Mouse (Mus musculus): ENCODE results near the gene Grin3b.
"Not testable (repeated sequence)": the region's sequence is repeated elsewhere in the genome, so short reads cannot be mapped to it uniquely, and the experiment has no call there.

Gene Grin3b

GRCm38 (mm10) chr10:79936284-79936910, 34.1 kb upstream of the Grin3b start:
- no peak for DNase-seq

- DNase-seq = peak; percentile 75 to 82
Measured at GRCm38 (mm10) chr10:79936911-79937441, 33.5 kb upstream of the Grin3b start.

DNA sequence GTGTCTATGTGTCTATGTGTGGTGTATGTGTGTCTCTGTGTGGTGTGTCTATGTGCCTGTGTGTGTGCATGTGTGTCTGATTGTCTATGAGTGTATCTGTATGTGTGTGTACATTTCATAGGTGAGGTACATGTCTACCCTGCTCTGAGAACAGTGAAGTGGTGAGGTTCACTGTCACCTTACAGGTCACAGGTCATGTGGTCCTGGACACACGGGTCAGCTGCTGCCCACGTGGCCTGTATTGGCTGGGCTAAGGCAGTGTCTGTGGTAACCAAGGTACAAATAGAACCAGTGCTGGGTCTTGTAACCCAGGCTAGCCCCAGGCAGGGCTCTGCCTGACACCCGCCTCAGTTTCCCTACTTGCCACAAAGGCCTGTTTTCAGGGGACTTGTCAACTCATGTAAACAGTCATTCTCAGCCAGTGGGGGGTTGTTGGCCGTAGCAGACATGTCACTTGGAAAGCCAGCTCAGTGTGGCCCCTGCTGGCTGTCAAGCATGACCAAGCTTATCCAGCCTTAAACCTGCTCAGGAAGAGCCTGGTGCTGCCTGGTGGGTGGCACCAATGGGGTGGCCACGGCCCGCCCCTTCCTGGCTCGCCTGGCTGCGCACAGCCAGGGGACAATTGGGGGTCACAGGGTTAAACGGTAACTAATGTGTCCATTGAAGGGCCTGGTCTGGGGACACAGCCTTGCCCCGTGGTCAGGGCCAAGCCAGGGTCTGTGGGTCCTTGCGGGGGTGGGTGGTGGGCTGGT, 32.6 kb upstream of the Grin3b start:
- DNase-seq = no peak

DNA sequence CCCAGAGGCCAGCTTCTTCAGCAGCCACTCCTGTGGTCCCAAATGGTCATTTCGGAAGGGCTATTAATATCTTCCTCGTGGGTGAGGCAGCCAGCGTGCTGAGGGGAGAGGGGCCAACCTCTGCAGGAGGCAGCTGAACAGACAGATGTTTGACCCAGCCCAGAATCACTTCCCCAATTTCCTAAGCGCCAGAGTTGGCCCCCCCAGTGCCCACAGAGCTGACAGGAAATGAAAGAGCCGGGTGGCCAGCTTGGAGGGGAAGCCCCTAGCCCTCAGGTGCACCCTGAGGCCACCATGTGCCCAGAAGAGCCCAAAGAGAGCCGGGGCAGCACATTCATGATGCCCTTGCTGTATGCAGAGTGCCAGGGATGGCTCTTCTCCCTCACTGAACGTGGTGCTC, 29.8 kb upstream of the Grin3b start:
- DNase-seq = no peak

DNA sequence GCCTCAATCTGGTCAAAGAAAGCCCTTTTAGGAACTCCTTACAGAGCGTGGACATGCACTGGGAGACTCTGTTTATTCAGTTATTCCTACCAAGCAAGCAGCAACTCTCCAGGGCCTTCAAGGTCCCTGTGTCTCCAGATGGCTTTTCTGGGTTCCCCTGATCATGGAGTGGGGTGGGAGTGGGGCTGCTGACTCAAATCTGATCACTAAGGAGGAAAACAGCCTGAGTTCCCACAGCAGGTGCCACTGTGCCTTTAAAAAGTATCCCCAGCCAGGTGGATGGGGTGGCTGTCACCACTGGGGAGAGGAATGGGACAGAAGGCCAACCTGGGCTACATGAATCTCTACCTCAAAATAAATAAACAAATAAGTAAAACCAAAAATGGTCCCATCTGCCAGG, 27.5 kb upstream of the Grin3b start:
- no peak for DNase-seq

- no peak for DNase-seq
Measured at GRCm38 (mm10) chr10:79943471-79943901, 27.0 kb upstream of the Grin3b start.

DNA sequence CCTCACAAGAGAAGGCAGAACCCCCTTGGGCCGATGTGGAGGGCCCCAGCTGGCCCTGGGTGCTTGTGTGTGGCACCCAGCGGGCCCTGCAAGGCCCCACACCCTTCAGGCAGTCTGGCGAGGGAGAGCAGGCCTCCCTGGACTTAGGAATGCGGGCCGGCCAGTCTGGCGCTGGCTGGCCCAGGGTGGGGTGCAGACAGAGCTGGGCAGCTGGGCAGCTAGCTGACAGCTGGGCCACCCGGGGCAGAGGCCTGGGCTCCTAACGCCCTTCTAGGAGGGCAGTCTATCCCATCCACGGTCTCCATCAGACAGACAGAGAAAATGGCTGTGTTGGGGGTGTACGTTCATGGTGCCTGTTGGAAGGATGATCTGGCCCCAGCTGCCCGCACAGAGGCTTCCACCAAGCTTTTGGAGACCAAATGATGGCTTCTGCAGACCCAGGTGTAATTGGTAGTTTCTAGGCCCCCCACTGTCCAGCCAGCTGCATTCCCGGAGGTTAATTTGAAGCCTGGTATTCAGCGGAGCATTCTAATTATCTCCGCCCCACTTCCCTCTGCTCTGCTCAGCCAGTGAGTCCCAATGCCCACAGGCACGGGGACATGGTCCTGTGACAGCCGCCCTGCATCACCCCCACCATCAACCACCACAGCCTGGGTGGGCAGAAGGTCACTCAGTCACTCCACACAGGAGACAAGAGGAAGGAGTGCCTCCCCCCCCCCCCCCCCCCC, 24.8 kb upstream of the Grin3b start:
- DNase-seq = peak in 1 of 2 experiments; percentile 21

DNA sequence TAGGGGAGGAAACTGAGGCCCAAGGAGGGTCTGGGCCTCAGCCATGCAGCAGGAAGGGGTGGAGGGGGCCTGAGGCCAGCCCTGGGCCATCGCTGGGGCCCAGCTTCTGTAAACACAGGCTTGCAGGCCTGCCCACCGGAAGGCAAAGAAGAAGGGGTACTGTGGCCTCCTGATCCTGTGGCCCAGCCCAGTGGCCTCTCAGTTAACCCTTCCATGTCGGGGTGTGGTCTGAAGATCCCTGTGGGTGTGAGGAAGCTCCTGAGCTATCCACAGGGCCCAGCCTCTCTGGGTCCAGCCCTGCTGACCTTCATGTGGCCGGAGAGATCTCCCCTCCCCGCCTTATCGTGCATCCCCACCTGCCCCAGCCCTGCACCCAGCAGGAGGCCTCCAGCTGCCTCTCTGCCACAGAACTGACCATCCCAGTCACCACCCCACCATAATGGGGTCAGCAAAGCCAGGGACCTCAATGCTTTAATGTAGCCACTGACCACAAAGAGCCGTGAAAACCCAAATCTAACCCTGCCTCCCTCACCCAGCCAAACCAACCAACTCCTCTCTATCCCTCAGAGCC, 23.7 kb upstream of the Grin3b start:
- DNase-seq = no peak

- DNase-seq = no peak
Measured at GRCm38 (mm10) chr10:79947502-79947901, 23.0 kb upstream of the Grin3b start.

- DNase-seq = no peak
Measured at GRCm38 (mm10) chr10:79949873-79950272, 20.6 kb upstream of the Grin3b start.

- no peak for DNase-seq
Measured at GRCm38 (mm10) chr10:79950661-79951060, 19.9 kb upstream of the Grin3b start.

GRCm38 (mm10) chr10:79953946-79954345, 16.6 kb upstream of the Grin3b start:
- peak in 1 of 2 experiments; percentile 28 for DNase-seq

DNA sequence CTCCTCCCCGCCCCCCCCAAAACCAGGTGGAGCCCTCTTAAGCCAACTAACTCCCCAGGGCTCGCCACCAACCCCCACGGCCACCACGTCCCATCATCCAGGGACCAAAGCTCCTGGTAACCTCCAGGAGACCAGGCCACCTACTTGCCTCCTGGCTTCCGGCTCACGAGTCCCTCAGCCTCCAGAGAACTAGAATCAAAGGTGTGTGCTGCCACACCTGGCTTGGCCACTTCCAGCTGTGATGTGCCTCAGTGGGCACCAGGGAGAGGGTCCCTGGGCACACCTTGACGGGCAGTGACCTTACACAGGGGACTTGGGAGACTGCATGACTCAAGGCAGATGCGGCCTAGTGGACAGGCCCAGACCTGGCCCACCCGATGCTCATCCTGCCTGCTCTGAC, 14.8 kb upstream of the Grin3b start:
- no peak for DNase-seq

- DNase-seq = no peak
Measured at GRCm38 (mm10) chr10:79956643-79957154, 13.8 kb upstream of the Grin3b start.

- peak; percentile 85 to 91 for DNase-seq
Measured at GRCm38 (mm10) chr10:79958140-79958816, 12.2 kb upstream of the Grin3b start.

DNA sequence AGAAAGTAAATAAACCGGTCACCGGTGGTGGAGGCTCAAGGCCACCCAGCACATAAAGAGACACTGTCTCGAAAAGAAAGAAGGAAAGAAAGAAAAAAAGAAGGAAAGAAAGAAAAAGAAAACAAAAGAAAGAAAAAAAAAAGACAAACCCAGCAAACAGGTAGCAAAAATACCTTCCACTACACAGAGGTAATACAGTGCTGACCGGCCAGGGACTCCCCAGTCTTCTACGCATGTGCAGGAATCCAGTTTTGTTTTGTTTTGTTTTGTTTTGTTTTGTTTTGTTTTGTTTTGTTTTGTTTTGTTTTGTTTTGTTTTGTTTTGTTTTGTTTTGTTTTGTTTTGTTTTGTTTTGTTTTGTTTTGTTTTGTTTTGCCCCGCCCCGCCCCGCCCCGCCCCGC, 11.1 kb upstream of the Grin3b start:
- not testable (repeated sequence) for DNase-seq

GRCm38 (mm10) chr10:79959847-79960601, 10.5 kb upstream of the Grin3b start, which contains the start of gene Wdr18:
TSS of gene Wdr18 (plus strand) at chr10:79960152.
- DNase-seq = peak; percentile 100

DNA sequence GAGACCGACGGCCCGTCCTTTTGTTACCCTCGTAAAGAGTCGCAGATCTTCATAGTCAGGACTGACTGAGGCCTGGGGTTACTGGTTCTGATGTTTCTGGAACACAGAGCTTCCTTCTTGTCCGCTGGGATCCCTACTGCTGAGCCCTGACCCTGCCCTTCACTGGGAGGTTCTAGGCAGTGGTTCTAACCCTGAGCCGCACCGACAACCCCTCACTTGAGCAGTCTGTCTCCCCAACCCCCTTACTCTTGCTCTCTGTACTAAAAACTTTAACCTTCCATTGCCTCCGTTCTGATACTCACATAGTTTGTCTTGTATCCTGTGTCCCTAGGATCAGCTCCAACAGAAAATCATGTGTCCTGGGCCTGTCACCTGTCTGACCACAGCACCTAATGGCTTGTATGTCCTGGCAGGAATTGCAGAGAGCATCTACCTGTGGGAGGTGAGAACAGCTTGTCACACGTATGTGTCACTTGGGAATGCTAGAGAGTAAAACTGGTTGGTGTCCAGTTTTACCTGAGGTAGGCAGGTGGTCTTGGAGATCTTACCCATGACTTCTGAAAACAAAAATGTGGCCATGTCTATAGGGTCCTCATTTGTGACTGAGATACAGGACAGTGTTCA, 9.7 kb upstream of the Grin3b start:
- DNase-seq = no peak

DNA sequence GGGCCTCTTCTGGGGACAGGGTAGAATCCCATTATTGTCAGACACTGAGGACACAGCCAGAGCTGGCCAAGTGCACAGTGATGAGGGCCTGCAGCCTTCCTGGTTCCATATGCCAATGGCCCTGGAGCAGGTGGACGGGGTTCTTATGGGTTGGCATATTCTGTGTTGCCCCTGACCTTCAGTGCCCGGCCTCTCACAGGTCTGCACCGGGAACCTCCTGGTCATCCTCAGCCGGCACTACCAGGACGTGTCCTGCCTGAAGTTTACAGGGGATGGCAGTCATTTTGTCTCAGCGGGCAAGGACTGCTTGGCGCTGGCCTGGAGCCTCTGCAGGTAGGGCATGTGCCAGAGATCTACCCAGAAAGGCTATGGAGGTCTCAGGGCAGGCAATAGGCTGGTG, 5.8 kb upstream of the Grin3b start:
- DNase-seq = no peak

DNA sequence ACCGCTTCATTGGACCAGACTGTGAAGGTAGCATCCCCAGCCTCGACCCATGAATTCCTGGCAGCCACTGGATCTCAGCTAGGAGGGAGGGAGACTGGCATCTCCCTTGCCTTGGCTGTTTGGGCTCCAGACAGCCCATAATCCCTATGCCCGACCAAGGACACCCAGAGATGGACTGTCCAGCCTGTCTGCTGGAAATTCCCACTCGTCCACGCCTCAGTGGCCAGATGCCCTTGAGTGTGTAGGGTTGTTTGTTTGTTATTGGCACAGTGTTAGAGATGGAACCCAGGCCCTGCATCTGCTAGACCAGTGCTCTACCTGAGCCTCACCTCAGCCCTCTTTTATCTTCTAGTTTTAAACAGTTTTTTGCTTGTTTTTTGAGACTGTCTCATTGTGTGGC, 5.2 kb upstream of the Grin3b start:
- no peak for DNase-seq

DNA sequence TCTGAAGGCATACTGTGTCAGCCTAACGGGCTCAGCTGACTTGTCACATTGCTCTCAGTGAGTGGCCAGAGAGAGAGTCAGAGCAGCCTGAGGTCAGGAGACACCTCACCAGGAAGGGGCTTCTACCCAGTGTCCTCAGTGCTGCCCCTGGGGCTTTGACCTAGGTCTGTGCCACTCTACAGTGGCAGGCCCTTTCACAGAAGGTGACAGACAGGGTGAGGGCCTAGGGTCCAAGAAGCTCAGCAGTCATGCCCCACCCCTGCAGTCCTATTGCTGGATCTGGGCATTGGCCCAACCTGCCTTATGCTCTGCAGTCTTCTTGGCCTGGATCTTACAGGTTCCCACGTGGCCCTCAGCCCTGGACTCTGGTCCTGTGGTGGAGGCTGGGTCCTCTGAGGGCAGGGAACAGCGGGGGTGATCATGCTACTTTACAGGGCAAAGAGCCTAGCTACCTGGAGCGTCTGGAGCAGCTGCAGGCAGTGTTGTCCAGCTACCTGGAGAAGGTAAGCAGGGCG, 3.6 kb upstream of the Grin3b start:
- DNase-seq = peak; percentile 81 to 83

Data from cerebellum, postnatal 25 days (tissue).